Mouse (Mus musculus) bone marrow macrophage, adult 2 months (primary cell): ENCODE data around the gene Ror1. TPM values are rescaled to one million over a fixed set of nuclear protein-coding genes. Genes with fewer than 3 reads are reported as not detected.

Experiments
- H3K27ac ChIP-seq: 2 replicates; pipeline ENCODE4 v1.5.1; 2012; ENCODE audit warnings: low read depth, low read length; ENCODE audit not compliant: insufficient read depth
- H3K4me1 ChIP-seq: 2 replicates; pipeline ENCODE4 v1.6.1; 2012; ENCODE audit warnings: low read length; ENCODE audit not compliant: control insufficient read depth, insufficient read depth
- H3K4me3 ChIP-seq: 2 replicates; pipeline ENCODE4 v1.5.1; 2012; ENCODE audit warnings: mild to moderate bottlenecking, low read length, moderate library complexity; ENCODE audit not compliant: insufficient read depth
- CTCF ChIP-seq: IDR thresholded peaks from 2 replicates; pipeline ENCODE4 v1.5.1; 2012; ENCODE audit warnings: low read depth, mild to moderate bottlenecking, low read length, moderate library complexity
- POLR2A ChIP-seq: IDR thresholded peaks from 2 replicates; pipeline ENCODE4 v1.6.1; 2012; ENCODE audit warnings: mild to moderate bottlenecking, low read depth, low read length, borderline replicate concordance
- polyA plus RNA-seq: library from polyadenylated mRNA; stranded (reverse); fragments of >200 nt; gene quantifications from 2 replicates; pipeline ENCODE4 v1.2.4, GENCODE M21; 2012; ENCODE audit not compliant: missing spikeins, insufficient read depth, insufficient read length

The Ror1 gene
- polyA plus RNA-seq, 1 experiment, result not detected

DNA sequence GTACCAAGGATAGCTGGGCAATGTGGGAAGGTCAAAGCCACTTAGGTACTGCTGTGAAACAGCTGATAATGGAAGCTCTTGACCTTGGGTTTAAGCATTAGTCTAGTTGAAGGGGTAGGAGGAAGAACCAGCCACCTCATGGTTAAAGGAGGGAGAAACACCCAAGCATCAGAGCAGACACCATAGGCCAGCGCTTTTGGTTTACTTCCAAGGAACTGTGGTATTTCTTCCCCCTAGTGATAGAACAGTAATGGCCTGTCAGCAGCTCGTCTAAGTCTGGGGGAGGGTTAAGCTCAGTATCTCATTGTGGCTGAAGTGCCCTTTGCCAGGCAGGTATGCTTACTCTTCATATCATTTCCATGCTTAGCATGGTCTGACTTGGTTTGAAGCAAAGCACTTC lies 102.7 kb downstream of the Ror1 start:
- Histone ChIP-seq H3K4me1 (no peaks in the 10 kb centered on the region), H3K27ac (no peak overlapping the region), H3K4me3 (no peak overlapping the region)
- TF ChIP-seq POLR2A (no peak), CTCF (no peak)

GRCm38 (mm10) chr4:100201322-100201721 lies 105.7 kb downstream of the Ror1 start:
- Histone ChIP-seq H3K4me1 (no peaks in the 10 kb centered on the region), H3K4me3 (no peak overlapping the region), H3K27ac (no peak overlapping the region)
- TF ChIP-seq POLR2A (no peak), CTCF (no peak)

DNA sequence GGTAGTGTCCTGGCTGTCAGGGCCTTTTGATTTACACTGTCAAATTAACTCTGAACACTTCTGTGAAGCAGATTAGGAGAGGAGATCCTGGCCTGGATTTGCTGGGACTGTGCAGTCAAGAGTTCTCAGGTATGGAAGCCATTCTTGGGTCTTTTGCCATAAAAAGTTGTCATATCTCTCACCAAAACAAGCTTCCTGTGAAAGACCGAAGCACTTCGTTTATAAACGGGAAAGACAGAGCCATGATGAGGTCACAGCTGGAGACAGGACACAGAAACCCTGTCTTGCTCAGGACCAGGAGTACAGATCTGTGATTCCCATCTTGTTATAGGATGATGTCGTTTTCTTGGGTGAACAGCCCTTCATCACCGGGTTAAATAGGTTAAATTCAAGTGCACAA lies 107.5 kb downstream of the Ror1 start:
- Histone ChIP-seq H3K27ac (no peak overlapping the region), H3K4me1 (no peaks in the 10 kb centered on the region), H3K4me3 (no peak overlapping the region)
- TF ChIP-seq POLR2A, result no peak
- TF ChIP-seq CTCF, result no peak

DNA sequence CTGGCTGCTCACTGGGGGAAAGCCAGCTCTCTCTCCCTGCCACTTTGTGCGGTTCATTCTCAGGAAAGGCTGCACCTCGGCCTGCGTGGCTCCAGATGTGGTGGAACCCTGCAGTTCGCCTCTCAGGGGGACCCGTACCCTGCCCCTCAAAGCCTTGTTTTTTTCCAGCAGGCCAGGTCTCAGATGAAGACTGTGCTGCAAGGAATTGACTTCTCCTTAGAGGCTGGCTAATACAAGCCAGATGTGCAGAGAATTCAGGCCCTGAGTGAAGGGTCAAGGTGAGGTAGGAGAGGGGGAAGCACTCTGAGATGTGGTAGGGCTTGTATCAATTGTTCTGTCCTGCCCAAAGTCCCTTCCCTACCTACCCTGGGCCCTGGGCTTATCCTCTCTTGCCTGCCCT lies 108.1 kb downstream of the Ror1 start:
- TF ChIP-seq POLR2A, result no peak
- no peak for TF ChIP-seq CTCF
- H3K27ac ChIP-seq, result no peak overlapping the region
- no peak overlapping the region for H3K4me3 ChIP-seq
- H3K4me1 ChIP-seq, result no peaks in the 10 kb centered on the region

DNA sequence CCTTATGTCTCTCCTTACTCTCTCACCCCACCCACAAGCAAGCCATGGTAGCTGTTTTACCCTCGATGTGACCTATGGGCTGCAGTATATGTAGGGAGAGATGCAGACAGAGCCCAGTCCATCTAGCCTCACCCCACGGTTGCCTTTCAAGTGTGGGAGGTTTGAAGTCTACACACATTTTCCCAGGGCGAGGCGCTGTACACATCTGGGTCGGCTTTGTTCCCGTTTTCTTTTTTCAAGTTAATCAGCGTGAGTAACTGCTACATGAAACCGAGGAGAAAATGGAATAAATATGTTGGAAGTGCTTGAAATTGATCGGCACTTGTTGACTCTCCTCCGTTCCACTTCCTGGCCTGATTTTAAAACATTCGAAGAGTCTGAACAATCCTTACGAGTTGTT lies 108.8 kb downstream of the Ror1 start:
- no peak overlapping the region for H3K27ac ChIP-seq
- H3K4me3 ChIP-seq, result no peak overlapping the region
- no peaks in the 10 kb centered on the region for H3K4me1 ChIP-seq
- no peak for TF ChIP-seq POLR2A
- no peak for TF ChIP-seq CTCF

GRCm38 (mm10) chr4:100208081-100208480 lies 112.5 kb downstream of the Ror1 start:
- H3K27ac ChIP-seq, result no peak overlapping the region
- TF ChIP-seq POLR2A (no peak), CTCF (no peak)
- no peak overlapping the region for H3K4me3 ChIP-seq
- no peaks in the 10 kb centered on the region for H3K4me1 ChIP-seq

- H3K4me1 ChIP-seq, result no peaks in the 10 kb centered on the region
- no peak overlapping the region for H3K4me3 ChIP-seq
- no peak overlapping the region for H3K27ac ChIP-seq
- TF ChIP-seq POLR2A, result no peak
- TF ChIP-seq CTCF, result no peak
Measured at GRCm38 (mm10) chr4:100209106-100209505, 113.5 kb downstream of the Ror1 start.

DNA sequence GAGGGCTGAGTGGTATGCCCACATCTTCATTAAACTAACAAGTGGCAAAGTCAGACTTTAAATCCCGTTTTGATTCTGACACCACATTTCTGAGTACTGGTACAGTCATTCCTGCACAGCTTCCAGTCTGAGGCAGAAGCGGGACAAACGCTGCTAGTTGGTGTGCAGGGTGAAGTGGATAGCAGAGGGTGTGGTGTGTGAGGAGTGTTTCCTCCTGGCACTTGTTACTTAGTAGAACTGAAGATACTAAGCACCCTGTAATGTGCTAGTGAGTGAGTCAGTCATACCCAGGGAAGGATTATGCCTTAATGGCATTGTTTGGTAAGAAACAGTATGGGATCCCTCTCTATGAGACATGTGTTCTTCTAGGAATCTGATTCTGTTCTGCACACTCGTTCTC lies 115.7 kb downstream of the Ror1 start:
- Histone ChIP-seq H3K27ac (no peak overlapping the region), H3K4me1 (no peaks in the 10 kb centered on the region), H3K4me3 (no peak overlapping the region)
- no peak for TF ChIP-seq POLR2A
- TF ChIP-seq CTCF, result no peak

DNA sequence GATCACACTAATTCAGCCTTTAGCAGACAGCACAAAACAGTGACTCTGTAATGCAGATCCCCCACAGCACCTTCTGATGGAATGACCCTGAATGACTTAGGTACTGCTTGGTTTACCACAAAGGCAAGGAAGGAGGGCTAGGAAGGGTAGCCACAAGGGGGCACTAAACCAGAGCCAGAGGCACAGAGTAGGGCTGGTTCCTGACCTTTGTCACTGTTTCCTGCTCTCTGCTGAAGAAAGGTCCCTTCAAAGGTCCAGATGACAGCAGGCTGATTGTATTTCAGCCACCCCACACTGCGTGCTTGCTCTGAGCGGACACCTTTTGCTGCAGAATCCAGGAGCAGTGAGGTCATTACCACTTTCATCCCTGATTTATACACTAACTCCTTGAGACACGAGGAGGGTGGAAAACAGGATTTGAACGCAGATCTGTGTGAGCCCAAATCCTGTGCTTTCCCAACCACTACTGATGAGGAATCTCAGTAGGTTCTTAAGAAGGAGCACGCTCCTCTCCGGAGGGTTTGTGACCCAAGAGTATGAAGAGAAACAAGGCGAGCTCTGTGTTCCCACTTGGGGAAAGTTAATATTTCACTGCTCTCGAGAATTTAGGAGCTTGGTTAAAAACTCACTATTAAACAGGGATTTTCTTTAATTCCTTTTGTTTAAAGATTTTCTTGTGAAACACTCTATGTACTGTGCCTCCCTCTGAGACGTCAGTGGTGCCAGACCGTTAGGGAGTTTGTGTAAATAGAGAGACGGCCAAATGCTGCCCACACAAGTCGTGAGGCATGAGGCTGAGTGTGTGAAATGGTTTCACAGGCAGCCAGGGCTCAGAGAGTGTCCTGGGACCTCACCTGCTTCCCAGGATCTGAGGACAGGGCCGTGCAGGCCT lies 119.0 kb downstream of the Ror1 start:
- Histone ChIP-seq H3K4me3 (no peak overlapping the region), H3K4me1 (no peaks in the 10 kb centered on the region), H3K27ac (no peak overlapping the region)
- TF ChIP-seq CTCF (no peak), POLR2A (no peak)

DNA sequence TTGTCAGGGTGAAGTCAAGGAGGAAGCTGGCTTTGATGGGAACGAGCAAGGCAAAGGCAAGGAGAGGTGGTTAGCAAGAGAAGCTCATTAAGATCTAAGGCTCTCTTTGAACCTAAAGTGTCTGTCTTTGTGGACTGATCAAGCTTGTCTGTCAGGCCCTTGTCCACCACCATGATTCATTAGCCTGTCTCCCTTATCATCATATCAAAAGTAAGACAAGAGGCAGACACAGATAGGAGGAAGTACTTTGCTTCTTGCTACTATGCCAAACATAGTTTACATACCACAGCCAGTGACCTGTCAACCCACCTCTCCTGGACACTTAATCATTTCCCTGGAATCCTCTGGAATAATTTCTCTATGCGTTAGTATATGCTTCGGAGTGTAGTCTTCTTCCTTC lies 121.0 kb downstream of the Ror1 start:
- TF ChIP-seq CTCF (no peak), POLR2A (no peak)
- H3K4me3 ChIP-seq, result no peak overlapping the region
- no peaks in the 10 kb centered on the region for H3K4me1 ChIP-seq
- H3K27ac ChIP-seq, result no peak overlapping the region
